Mouse (Mus musculus) limb, embryonic 11.5 days (tissue): ENCODE data around the gene Col28a1. TPM values are rescaled to one million over a fixed set of nuclear protein-coding genes. Genes with fewer than 3 reads are reported as not detected.

Experiments used
- ATAC-seq: fragments of 200-750 bp; cut with Nextera tagmentation; 2 replicates; pipeline ENCODE4 v1.8.0; 2017; ENCODE audit warnings: low read depth; ENCODE audit not compliant: insufficient number of reproducible peaks, low FRiP score, low TSS enrichment
- DNase-seq: peaks from one replicate; pipeline ENCODE4 v3.0.0-alpha.2; 2015; ENCODE audit warnings: low spot score
- H3K27ac ChIP-seq: fragments of 300-500 bp; sonication (generic); replicated peaks from 2 replicates; pipeline ENCODE4 v1.5.1; 2014; ENCODE audit warnings: low read depth, mild to moderate bottlenecking, low read length
- H3K27me3 ChIP-seq: fragments of 300-500 bp; sonication (generic); 2 replicates; pipeline ENCODE4 v1.6.1; 2014; ENCODE audit warnings: mild to moderate bottlenecking, low read length, mixed read lengths; ENCODE audit not compliant: control insufficient read depth, insufficient read depth
- H3K36me3 ChIP-seq: fragments of 300-500 bp; sonication (generic); 2 replicates; pipeline ENCODE4 v1.6.1; 2014; ENCODE audit warnings: mild to moderate bottlenecking, low read length, moderate library complexity, mixed read lengths; ENCODE audit not compliant: control insufficient read depth, insufficient read depth
- H3K4me1 ChIP-seq: fragments of 300-500 bp; sonication (generic); 2 replicates; pipeline ENCODE4 v1.6.1; 2014; ENCODE audit warnings: low read length, mixed read lengths; ENCODE audit not compliant: control insufficient read depth, insufficient read depth
- H3K4me2 ChIP-seq: fragments of 300-500 bp; sonication (generic); 2 replicates; pipeline ENCODE4 v1.6.1; 2014; ENCODE audit warnings: low read depth, mild to moderate bottlenecking, moderate library complexity; ENCODE audit not compliant: severe bottlenecking
- H3K4me3 ChIP-seq: fragments of 300-500 bp; sonication (generic); 2 replicates; pipeline ENCODE4 v1.5.1; 2014; ENCODE audit warnings: low read depth, low read length
- H3K9ac ChIP-seq: fragments of 300-500 bp; sonication (generic); 2 replicates; pipeline ENCODE4 v1.6.1; 2014; ENCODE audit warnings: mild to moderate bottlenecking, low read length
- H3K9me3 ChIP-seq: fragments of 300-500 bp; sonication (generic); 2 replicates; pipeline ENCODE4 v1.6.1; 2016; ENCODE audit warnings: low read length; ENCODE audit not compliant: control insufficient read depth
- WGBS: fragments of 180-500 bp; shearing (Covaris S2); extraction: QIAGEN DNeasy Blood & Tissue Kit; methylation state at CpG from one replicate; pipeline ENCODE4 v1.1.7; 2014; 5-methylcytosine and 5-hydroxymethylcytosine counted together
- polyA plus RNA-seq: library from polyadenylated mRNA; unstranded; fragments of >200 nt; fragmentation: Nextera tagmentation; extraction: Ambion mirVana; gene quantifications from 2 replicates; pipeline ENCODE4 v1.2.1, GENCODE M21; 2014

Gene Col28a1
- polyA plus RNA-seq, 1 experiment from 2014 or later: 0.12 TPM

- H3K27me3 ChIP-seq: no peaks in the 10 kb centered on the region
- 20% methylated on average over 5 of the region's 5 CpGs for WGBS
- ATAC-seq (no peak), DNase-seq (peak; percentile 57)
- no peak overlapping the region for H3K9ac ChIP-seq
- H3K36me3 ChIP-seq: no peaks in the 10 kb centered on the region
- 0 out of 2 replicates have a peak, but pooled peaks cover 5% of the 10 kb centered on the region for H3K4me1 ChIP-seq
- no peak overlapping the region for H3K4me3 ChIP-seq
- no peak overlapping the region for H3K4me2 ChIP-seq
- H3K27ac ChIP-seq: no peak overlapping the region
- H3K9me3 ChIP-seq: no peaks in the 10 kb centered on the region
Measured at GRCm38 (mm10) chr6:8077572-8078146, 114.8 kb downstream of the Col28a1 start.

- H3K27me3 ChIP-seq: no peaks in the 10 kb centered on the region
- H3K9me3 ChIP-seq: no peaks in the 10 kb centered on the region
- ATAC-seq: no peak
- H3K9ac ChIP-seq: no peak overlapping the region
- H3K4me1 ChIP-seq: 0 out of 2 replicates have a peak, but pooled peaks cover 5% of the 10 kb centered on the region
- no peak overlapping the region for H3K27ac ChIP-seq
- H3K36me3 ChIP-seq: no peaks in the 10 kb centered on the region
- H3K4me2 ChIP-seq: no peak overlapping the region
- DNase-seq: no peak
- 64% methylated on average over 2 of the region's 2 CpGs for WGBS
- no peak overlapping the region for H3K4me3 ChIP-seq
Measured at GRCm38 (mm10) chr6:8074914-8075313, 117.5 kb downstream of the Col28a1 start.

- WGBS: 87% methylated on average over 5 of the region's 5 CpGs
- H3K36me3 ChIP-seq: no peaks in the 10 kb centered on the region
- H3K27ac ChIP-seq: no peak overlapping the region
- H3K4me3 ChIP-seq: no peak overlapping the region
- DNase-seq (no peak), ATAC-seq (no peak)
- no peak overlapping the region for H3K9ac ChIP-seq
- no peak overlapping the region for H3K4me2 ChIP-seq
- H3K27me3 ChIP-seq: no peaks in the 10 kb centered on the region
- no peaks in the 10 kb centered on the region for H3K9me3 ChIP-seq
- H3K4me1 ChIP-seq: no peaks in the 10 kb centered on the region
Measured at GRCm38 (mm10) chr6:8068979-8069378, 123.4 kb downstream of the Col28a1 start.

- 77% methylated on average over 2 of the region's 2 CpGs for WGBS
- Histone ChIP-seq H3K9ac (no peak overlapping the region), H3K4me3 (no peak overlapping the region), H3K4me2 (no peak overlapping the region), H3K4me1 (no peaks in the 10 kb centered on the region), H3K9me3 (no peaks in the 10 kb centered on the region), H3K36me3 (no peaks in the 10 kb centered on the region), H3K27me3 (no peaks in the 10 kb centered on the region), H3K27ac (no peak overlapping the region)
- no peak for DNase-seq
- ATAC-seq: no peak
Measured at GRCm38 (mm10) chr6:8068394-8068793, 124.0 kb downstream of the Col28a1 start.

GRCm38 (mm10) chr6:8067124-8067523 is 125.3 kb downstream of the Col28a1 start:
- WGBS: 88% methylated on average over 3 of the region's 3 CpGs
- Histone ChIP-seq H3K27me3 (no peaks in the 10 kb centered on the region), H3K4me3 (no peak overlapping the region), H3K36me3 (no peaks in the 10 kb centered on the region), H3K4me2 (no peak overlapping the region), H3K27ac (no peak overlapping the region), H3K9ac (no peak overlapping the region), H3K9me3 (no peaks in the 10 kb centered on the region), H3K4me1 (no peaks in the 10 kb centered on the region)
- ATAC-seq (no peak), DNase-seq (no peak)

- Histone ChIP-seq H3K36me3 (no peaks in the 10 kb centered on the region), H3K4me2 (no peak overlapping the region), H3K9me3 (no peaks in the 10 kb centered on the region), H3K27ac (no peak overlapping the region), H3K4me3 (no peak overlapping the region), H3K9ac (no peak overlapping the region), H3K4me1 (no peaks in the 10 kb centered on the region), H3K27me3 (no peaks in the 10 kb centered on the region)
- WGBS: 50% methylated on average over 3 of the region's 3 CpGs
- peak; percentile 59 for DNase-seq
- no peak for ATAC-seq
Measured at GRCm38 (mm10) chr6:8066208-8066607, 126.2 kb downstream of the Col28a1 start.

GRCm38 (mm10) chr6:8059199-8059598 is 133.2 kb downstream of the Col28a1 start:
- Histone ChIP-seq H3K4me1 (no peaks in the 10 kb centered on the region), H3K27me3 (no peaks in the 10 kb centered on the region), H3K9me3 (no peaks in the 10 kb centered on the region), H3K4me2 (no peak overlapping the region), H3K36me3 (no peaks in the 10 kb centered on the region), H3K9ac (no peak overlapping the region), H3K27ac (no peak overlapping the region), H3K4me3 (no peak overlapping the region)
- DNase-seq (no peak), ATAC-seq (no peak)
- WGBS: 85% methylated on average over 7 of the region's 7 CpGs

- no peaks in the 10 kb centered on the region for H3K36me3 ChIP-seq
- H3K27ac ChIP-seq: no peak overlapping the region
- 83% methylated on average over 2 of the region's 2 CpGs for WGBS
- no peak overlapping the region for H3K4me3 ChIP-seq
- DNase-seq (no peak), ATAC-seq (no peak)
- H3K9me3 ChIP-seq: no peaks in the 10 kb centered on the region
- H3K27me3 ChIP-seq: no peaks in the 10 kb centered on the region
- no peak overlapping the region for H3K4me2 ChIP-seq
- no peaks in the 10 kb centered on the region for H3K4me1 ChIP-seq
- H3K9ac ChIP-seq: no peak overlapping the region
Measured at GRCm38 (mm10) chr6:8048216-8048615, 144.2 kb downstream of the Col28a1 start.

GRCm38 (mm10) chr6:8046446-8046845 is 146.0 kb downstream of the Col28a1 start:
- no peaks in the 10 kb centered on the region for H3K4me1 ChIP-seq
- 56% methylated on average over 4 of the region's 4 CpGs for WGBS
- H3K36me3 ChIP-seq: no peaks in the 10 kb centered on the region
- H3K27me3 ChIP-seq: no peaks in the 10 kb centered on the region
- H3K27ac ChIP-seq: no peak overlapping the region
- no peaks in the 10 kb centered on the region for H3K9me3 ChIP-seq
- DNase-seq (peak; percentile 42), ATAC-seq (no peak)
- H3K4me2 ChIP-seq: no peak overlapping the region
- no peak overlapping the region for H3K9ac ChIP-seq
- no peak overlapping the region for H3K4me3 ChIP-seq
